Mouse (Mus musculus): ENCODE measurements around the gene Wwtr1. TPM values are rescaled to one million over a fixed set of nuclear protein-coding genes. Genes with fewer than 3 reads are reported as not detected.

The Wwtr1 gene
- polyA plus RNA-seq, 1 experiment, result 14.7 TPM

DNA sequence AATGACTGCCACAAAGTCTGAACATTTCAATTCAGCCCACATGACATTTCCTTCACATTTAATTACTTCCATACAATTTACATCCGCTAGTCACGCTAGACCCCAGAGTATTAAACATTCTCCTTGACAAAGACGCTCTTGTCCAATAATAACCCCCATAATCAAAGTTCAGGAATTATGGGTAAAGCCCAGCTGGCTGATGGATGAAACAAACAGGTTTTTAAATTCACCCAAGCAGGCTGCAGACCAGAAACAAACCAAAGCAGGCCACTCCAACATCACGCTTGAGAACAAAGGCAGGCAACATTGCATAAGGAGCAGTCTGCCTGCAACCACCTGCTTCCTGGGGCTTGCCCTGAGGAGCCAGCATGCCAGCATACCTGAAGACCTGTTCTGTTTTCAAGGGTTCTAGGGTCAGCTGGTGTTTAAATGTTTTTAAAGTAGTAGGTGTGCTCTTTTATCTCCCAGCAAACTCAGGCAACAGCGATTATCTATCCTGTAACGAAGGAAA is 12.7 kb downstream of the Wwtr1 start:
- DNase-seq (ENCODE audit: extremely low spot score in 1 of 2, low spot score in 1 of 2), result no peak

DNA sequence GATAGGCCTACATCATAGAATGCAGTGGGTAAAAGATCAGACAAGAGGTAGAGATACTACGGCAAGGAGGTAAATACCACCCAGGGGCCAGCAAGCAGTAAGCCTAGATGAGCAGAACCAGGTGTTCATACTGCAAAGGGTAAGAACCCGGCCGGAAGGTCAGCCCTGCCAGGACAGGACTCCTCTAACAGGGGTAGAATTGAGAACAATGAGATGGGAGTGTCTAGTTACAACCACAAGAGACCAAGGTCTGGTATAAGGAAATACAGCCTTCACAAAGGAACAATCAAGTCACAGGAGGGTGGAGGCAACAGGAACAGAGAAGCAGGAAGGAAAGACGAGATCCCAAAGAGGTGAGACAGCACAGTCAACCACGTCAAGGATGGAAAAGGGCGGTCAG is 16.9 kb downstream of the Wwtr1 start:
- no peak for DNase-seq (ENCODE audit: extremely low spot score in 1 of 2, low spot score in 1 of 2)

DNA sequence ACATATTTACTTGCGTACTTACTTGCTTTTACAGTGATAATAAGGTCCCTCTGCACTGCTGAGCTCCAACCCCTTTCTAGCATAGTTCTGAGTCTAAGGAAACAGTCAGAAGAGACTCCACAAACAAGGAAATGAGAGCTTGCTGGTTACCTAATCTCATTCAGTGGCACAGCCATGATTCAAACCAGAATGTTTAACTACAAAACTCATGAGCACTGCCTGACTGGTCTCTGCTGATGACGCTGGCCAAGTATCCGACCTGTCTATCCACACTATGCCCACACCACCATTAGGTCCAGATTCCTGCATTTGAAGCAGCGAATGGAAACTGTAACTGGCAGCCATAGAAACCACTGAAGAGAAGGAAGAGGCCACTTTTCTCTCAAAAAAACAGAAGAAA is 18.3 kb downstream of the Wwtr1 start:
- no peak for DNase-seq (ENCODE audit: extremely low spot score in 1 of 2, low spot score in 1 of 2)

DNA sequence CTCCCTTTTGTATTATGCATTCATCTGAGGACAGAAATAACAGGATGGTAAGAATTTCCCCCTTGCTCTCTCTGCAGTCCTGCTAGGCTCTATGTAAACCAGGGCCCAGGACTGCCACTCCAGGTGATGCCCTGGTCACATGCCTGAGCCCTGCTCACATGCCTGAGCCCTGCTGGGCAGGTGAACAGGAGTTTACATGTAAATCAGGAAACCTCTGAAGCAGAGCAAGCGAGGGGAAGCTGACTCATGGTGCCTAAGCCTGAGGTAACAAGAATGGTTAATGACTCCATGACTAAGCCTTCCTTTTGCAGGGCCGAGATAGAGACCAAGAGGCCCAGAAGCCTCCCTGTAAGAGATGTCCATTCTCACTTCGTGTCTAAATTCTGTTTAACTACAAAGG is 20.1 kb downstream of the Wwtr1 start:
- no peak for DNase-seq (ENCODE audit: extremely low spot score in 1 of 2, low spot score in 1 of 2)

DNA sequence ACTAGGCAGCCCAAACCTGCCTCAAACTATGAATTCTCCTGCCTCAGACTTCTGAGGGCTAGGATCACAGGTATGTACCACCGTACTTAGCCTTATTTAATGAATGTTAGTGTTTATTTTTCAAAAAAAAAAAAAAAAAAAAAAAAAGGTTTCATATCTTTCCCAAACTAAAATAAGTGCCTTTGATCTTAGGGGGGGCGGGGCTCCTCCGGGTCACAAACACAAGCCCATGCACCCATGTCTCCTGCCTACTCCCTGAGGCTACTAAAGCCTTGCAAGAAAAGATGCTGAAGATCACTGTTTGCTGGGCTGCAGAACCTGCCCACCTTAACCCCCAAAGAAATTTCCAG is 20.8 kb downstream of the Wwtr1 start:
- no peak for DNase-seq (ENCODE audit: extremely low spot score in 1 of 2, low spot score in 1 of 2)

DNA sequence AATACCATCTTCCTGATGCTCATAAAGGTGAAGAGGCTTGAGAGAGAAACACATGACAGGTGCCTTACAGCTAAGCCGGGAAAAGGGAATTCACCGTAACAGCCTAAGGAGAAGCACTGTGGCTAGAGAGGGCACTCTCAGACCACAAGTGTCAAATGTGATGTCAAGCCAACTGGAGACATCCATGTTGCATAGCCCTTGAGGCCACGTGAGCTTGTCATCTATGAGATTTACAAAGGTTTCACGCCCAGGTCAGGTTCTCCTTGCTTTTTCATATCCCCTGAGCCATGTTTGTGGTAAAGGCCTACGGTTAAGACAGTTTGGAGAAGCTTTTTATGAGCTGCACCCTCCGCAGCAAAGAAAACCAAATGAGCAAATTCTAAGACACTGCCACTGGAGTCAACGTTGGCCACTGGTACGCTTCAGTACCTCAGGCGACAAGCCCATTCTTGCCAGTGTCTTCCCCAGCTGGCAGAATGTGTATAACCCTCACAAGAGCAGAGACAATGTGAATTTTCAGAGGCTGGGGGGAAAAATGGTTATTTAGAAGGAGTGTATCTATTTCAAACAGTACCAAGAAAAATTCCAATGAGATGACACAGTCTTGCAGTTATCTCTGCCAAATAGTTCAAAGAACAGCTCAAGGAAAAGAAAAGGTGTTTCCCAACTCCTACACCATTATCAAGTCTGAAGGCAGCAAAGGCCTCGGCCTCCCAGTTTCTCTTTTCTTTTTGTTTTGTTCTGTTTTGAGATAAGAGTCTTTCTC is 21.4 kb downstream of the Wwtr1 start:
- no peak for DNase-seq (ENCODE audit: extremely low spot score in 1 of 2, low spot score in 1 of 2)

DNA sequence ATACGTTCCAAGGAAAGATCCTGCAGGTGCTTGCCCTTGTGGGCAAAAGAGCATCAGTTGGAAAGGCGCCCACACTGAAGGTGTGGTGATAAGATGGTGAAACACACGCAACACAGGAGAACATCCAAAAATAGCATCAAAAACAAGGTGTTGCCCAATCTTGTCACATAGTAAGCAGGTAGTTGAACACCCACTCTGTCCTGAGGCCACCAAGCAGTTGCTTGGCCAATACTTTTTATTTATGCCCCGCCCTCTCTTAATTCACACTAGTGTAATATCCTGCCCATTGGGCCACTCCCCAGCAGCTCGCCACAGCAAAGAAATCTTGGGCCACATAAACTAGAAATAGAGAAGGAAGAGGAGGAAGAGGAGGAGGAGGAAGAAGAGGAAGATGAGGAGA is 22.6 kb downstream of the Wwtr1 start:
- no peak for DNase-seq (ENCODE audit: extremely low spot score in 1 of 2, low spot score in 1 of 2)

- no peak for DNase-seq (ENCODE audit: extremely low spot score in 1 of 2, low spot score in 1 of 2)
These were observed 24.5 kb downstream of the Wwtr1 start for GRCm38 (mm10) chr3:57551210-57551609.

GRCm38 (mm10) chr3:57550468-57551185 is 25.1 kb downstream of the Wwtr1 start:
- no peak for DNase-seq (ENCODE audit: extremely low spot score in 1 of 2, low spot score in 1 of 2)

DNA sequence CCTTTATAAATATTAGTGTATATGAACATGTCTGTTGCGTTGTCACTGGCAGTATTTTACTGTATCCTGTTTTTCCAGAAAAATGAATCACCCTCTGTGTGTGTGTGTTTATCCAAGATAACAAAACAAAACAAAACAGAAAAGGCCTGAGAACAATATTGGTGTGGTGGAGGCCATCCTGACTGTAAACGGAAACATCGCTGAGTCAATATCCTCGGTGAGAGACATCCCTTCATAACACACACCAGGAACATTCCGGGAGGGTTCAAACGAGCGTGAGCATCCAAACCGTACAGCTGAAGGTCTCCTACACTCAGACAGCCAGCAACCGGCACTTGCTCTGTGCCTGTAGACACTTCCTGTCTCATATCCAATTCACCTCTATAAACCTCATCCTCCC is 31.6 kb downstream of the Wwtr1 start:
- no peak for DNase-seq (ENCODE audit: extremely low spot score in 1 of 2, low spot score in 1 of 2)

DNA sequence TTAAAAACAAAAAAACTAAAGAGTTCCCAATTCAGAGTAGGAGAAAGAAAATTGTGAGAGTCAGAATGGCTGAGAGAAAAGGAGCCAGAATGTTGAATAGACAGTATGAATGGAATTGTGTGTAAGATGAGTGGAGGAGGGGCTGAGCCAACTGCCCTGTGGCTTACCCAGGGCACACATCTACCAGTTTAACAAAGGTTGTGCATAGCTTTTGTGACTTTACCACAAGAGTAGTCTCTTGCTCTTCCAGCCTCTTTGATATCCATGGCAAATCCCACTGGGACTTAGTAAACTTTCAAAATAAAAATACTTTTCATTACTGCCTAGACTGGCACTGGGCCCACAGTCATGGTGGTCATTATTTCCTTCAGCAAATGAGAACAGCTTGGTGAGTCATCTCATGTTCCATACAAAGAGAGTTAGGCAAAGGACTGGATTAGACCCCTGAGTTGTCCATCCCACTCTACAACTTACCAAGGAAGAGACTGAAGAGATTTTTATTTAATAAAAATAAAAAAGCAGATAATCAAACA is 32.8 kb downstream of the Wwtr1 start:
- no peak for DNase-seq (ENCODE audit: extremely low spot score in 1 of 2, low spot score in 1 of 2)

- DNase-seq (ENCODE audit: extremely low spot score in 1 of 2, low spot score in 1 of 2), result no peak
These were observed 34.5 kb downstream of the Wwtr1 start for GRCm38 (mm10) chr3:57541205-57541604.

- no peak for DNase-seq (ENCODE audit: extremely low spot score in 1 of 2, low spot score in 1 of 2)
These were observed 35.2 kb downstream of the Wwtr1 start for GRCm38 (mm10) chr3:57540474-57540873.

DNA sequence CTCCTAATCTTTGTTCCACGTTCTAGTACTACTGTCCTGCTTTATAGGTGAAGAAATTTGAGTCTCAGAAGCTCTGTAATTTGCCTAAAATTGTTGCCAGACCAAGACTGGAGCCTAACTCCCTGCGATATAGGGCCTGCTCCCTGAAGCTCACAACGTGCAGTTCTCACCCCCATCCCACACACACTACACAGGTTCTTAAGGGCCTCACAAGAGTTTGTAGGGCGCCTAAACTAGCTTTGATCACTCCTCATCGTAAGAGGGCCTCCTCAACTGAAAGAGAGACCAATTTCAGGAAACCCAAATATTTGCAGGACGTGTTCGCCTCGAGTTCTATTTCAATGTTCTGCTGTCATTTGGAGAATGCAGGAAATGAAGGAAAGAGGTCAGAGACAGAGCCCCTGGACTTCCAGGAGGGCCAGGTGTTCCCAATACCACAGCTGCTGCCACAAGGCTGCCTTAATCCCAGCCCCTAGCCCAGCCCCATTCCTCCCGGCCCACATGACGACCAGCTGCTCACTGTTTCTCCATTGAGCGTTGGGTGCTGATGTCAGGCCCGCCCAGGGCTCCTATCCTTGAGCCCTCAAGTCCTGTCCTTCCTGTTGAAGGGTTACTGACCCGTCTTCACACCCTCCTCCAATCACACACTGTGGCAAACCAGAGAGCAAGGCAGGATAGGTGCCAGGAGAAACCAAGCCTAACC is 40.1 kb downstream of the Wwtr1 start:
- no peak for DNase-seq (ENCODE audit: extremely low spot score in 1 of 2, low spot score in 1 of 2)

GRCm38 (mm10) chr3:57534450-57534849 is 41.3 kb downstream of the Wwtr1 start:
- no peak for DNase-seq (ENCODE audit: extremely low spot score in 1 of 2, low spot score in 1 of 2)

GRCm38 (mm10) chr3:57533876-57534275 is 41.8 kb downstream of the Wwtr1 start:
- DNase-seq (ENCODE audit: extremely low spot score in 1 of 2, low spot score in 1 of 2), result no peak

- no peak for DNase-seq (ENCODE audit: extremely low spot score in 1 of 2, low spot score in 1 of 2)
These were observed 42.6 kb downstream of the Wwtr1 start for GRCm38 (mm10) chr3:57532991-57533725.

GRCm38 (mm10) chr3:57530836-57531235 is 44.9 kb downstream of the Wwtr1 start:
- DNase-seq (ENCODE audit: extremely low spot score in 1 of 2, low spot score in 1 of 2), result no peak

DNA sequence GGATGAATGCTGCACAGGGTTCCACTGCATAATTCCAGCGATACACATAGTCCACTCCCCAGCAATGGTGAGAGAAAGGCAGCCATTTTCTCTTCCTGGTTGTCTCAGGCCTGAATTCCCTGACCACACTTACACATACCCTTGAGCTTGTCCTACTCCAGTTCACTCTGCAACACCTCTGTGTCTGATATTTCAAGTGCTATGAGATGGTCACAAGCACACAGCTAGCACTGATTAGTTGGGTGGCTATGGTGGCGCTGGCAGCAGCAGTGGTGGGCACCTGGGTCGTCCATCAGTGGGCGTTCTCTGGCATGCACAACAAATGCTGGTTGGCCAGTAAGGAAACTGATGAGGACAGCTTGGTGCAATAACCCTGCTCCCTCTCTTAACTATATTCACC is 45.5 kb downstream of the Wwtr1 start:
- DNase-seq (ENCODE audit: extremely low spot score in 1 of 2, low spot score in 1 of 2), result no peak

- no peak for DNase-seq (ENCODE audit: extremely low spot score in 1 of 2, low spot score in 1 of 2)
These were observed 48.6 kb downstream of the Wwtr1 start for GRCm38 (mm10) chr3:57527154-57527553.

DNA sequence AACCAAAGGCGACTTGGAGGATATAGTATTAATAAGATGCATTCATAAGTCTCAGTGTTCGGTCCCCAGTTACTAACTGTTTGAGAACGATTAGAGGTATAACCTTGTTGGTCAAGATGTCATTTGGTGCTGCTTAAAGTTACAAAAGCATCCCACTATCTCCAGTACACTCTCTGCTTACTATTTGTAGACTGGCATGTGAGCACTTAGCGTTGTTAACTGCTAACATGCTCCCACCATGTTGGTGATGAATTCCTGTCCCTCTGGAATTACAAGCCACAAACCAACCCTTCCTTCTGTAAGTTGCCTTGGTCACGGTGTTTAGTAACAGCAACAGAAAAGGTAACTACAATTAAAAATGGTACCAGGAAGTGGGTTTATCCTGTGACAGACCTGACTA is 52.6 kb downstream of the Wwtr1 start:
- DNase-seq (ENCODE audit: extremely low spot score in 1 of 2, low spot score in 1 of 2), result no peak

All from frontal cortex, adult 2 months (tissue).